Mouse (Mus musculus): ENCODE data around the gene Pigz. TPM values are rescaled to one million over a fixed set of nuclear protein-coding genes. Genes with fewer than 3 reads are reported as not detected.
"Not testable (repeated sequence)": the region's sequence is repeated elsewhere in the genome, so short reads cannot be mapped to it uniquely, and the experiment has no call there.

Pigz gene
- polyA plus RNA-seq, 1 experiment = 4.8 TPM

DNA sequence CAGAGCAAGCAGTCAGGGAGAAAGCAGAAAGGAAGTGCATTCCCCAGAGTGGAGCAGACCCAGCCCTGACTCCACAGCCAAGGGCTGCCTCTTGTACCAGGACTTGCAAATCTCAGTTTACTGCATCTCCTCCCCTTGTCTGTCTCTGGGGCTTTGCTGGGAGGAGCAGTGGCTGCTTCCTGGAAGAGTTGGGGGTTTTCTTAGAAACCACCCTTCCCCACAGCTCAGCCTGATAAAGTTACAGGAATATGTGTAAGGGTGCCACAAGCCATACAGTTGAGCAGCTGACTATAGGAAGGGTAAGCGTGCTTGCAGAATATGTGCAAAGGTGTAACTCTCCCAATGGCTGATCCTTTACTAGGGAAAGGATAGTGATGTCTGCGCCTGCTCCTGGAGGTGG is 6.9 kb downstream of the Pigz start:
- WGBS = 66% methylated on average over 2 of the region's 2 CpGs
- no peak for TF ChIP-seq CTCF (IDR thresholded peaks at IDR 0.05; ENCODE audit: insufficient read depth, low read length)
- no peak for TF ChIP-seq POLR2A (IDR thresholded peaks at IDR 0.05; ENCODE audit: borderline replicate concordance, extremely low read depth, low read depth, low read length)
- Histone ChIP-seq H3K4me3 (replicated peaks; ENCODE audit: extremely low read depth, low read depth, low read length) (no peak overlapping the region), H3K4me1 (ENCODE audit: control insufficient read depth, insufficient read depth, low read length) (0 out of 2 replicates have a peak, but pooled peaks cover 2% of the 10 kb centered on the region)
- DNase-seq = no peak

- Histone ChIP-seq H3K4me1 (ENCODE audit: control insufficient read depth, insufficient read depth, low read length) (peaks cover 7% of the 10 kb centered on the region; the same call in 1 of the 2 replicates), H3K4me3 (replicated peaks; ENCODE audit: extremely low read depth, low read depth, low read length) (no peak overlapping the region)
- no peak for TF ChIP-seq POLR2A (IDR thresholded peaks at IDR 0.05; ENCODE audit: borderline replicate concordance, extremely low read depth, low read depth, low read length)
- TF ChIP-seq CTCF (IDR thresholded peaks at IDR 0.05; ENCODE audit: insufficient read depth, low read length) = peak; percentile 69
- WGBS = 3% methylated on average over 10 of the region's 10 CpGs
- peak; percentile 67 for DNase-seq
Observed at GRCm38 (mm10) chr16:31943980-31944379, 10.3 kb downstream of the Pigz start.

- WGBS = 90% methylated on average over 12 of the region's 12 CpGs
- DNase-seq = no peak
- Histone ChIP-seq H3K4me3 (replicated peaks; ENCODE audit: extremely low read depth, low read depth, low read length) (no peak overlapping the region), H3K4me1 (ENCODE audit: control insufficient read depth, insufficient read depth, low read length) (peaks cover 7% of the 10 kb centered on the region; the same call in 1 of the 2 replicates)
- TF ChIP-seq POLR2A (IDR thresholded peaks at IDR 0.05; ENCODE audit: borderline replicate concordance, extremely low read depth, low read depth, low read length) (no peak), CTCF (IDR thresholded peaks at IDR 0.05; ENCODE audit: insufficient read depth, low read length) (no peak)
Observed at GRCm38 (mm10) chr16:31944698-31945255, 11.1 kb downstream of the Pigz start.

GRCm38 (mm10) chr16:31945372-31945771 is 11.7 kb downstream of the Pigz start:
- no peak for DNase-seq
- TF ChIP-seq CTCF (IDR thresholded peaks at IDR 0.05; ENCODE audit: insufficient read depth, low read length) = no peak
- TF ChIP-seq POLR2A (IDR thresholded peaks at IDR 0.05; ENCODE audit: borderline replicate concordance, extremely low read depth, low read depth, low read length) = no peak
- H3K4me1 ChIP-seq (ENCODE audit: control insufficient read depth, insufficient read depth, low read length) = peaks cover 7% of the 10 kb centered on the region; the same call in 1 of the 2 replicates
- WGBS = 76% methylated on average over 6 of the region's 6 CpGs
- no peak overlapping the region for H3K4me3 ChIP-seq (replicated peaks; ENCODE audit: extremely low read depth, low read depth, low read length)

GRCm38 (mm10) chr16:31945986-31946385 is 12.3 kb downstream of the Pigz start:
- 81% methylated on average over 6 of the region's 6 CpGs for WGBS

GRCm38 (mm10) chr16:31947333-31947732 is 13.7 kb downstream of the Pigz start:
- no peak for DNase-seq
- peak overlapping the region; percentile 99 for H3K4me3 ChIP-seq (replicated peaks; ENCODE audit: extremely low read depth, low read depth, low read length)
- H3K4me1 ChIP-seq (ENCODE audit: control insufficient read depth, insufficient read depth, low read length) = peaks cover 7% of the 10 kb centered on the region; the same call in 1 of the 2 replicates
- TF ChIP-seq CTCF (IDR thresholded peaks at IDR 0.05; ENCODE audit: insufficient read depth, low read length) = no peak
- no peak for TF ChIP-seq POLR2A (IDR thresholded peaks at IDR 0.05; ENCODE audit: borderline replicate concordance, extremely low read depth, low read depth, low read length)
- 16% methylated on average over 8 of the region's 8 CpGs for WGBS

More at GRCm38 (mm10) chr16:31945986-31946385, 12.3 kb downstream of the Pigz start:
- H3K4me3 ChIP-seq (replicated peaks; ENCODE audit: extremely low read depth, low read depth, low read length); H3K4me1 ChIP-seq (ENCODE audit: control insufficient read depth, insufficient read depth, low read length); DNase-seq: not testable (repeated sequence)

DNA sequence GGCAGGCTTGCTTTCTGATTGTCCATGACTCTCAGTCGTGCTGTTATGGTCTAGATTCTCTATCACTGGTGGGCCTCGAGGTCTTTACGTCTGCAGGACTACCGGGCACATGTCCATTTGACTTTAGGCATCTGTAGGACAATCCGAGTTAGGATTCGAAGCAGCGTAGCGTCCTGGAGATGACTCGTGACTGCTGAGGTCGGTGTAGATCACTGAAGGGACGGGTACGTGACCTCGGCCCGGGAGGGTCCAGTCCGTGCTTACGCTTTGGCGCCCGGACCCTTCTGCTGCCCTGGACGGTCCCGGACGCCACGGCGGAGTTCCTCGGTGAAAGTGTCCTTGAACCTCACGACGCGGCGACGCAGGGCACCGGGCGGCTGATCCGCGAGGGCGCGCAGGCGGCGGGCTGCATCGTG is 14.3 kb downstream of the Pigz start:
- DNase-seq = no peak
- H3K4me3 ChIP-seq (replicated peaks; ENCODE audit: extremely low read depth, low read depth, low read length) = peak overlapping the region; percentile 99
- 2% methylated on average over 38 of the region's 38 CpGs for WGBS
- TF ChIP-seq POLR2A (IDR thresholded peaks at IDR 0.05; ENCODE audit: borderline replicate concordance, extremely low read depth, low read depth, low read length) (no peak), CTCF (IDR thresholded peaks at IDR 0.05; ENCODE audit: insufficient read depth, low read length) (no peak)
- H3K4me1 ChIP-seq (ENCODE audit: control insufficient read depth, insufficient read depth, low read length) = peaks cover 7% of the 10 kb centered on the region; the same call in 1 of the 2 replicates

DNA sequence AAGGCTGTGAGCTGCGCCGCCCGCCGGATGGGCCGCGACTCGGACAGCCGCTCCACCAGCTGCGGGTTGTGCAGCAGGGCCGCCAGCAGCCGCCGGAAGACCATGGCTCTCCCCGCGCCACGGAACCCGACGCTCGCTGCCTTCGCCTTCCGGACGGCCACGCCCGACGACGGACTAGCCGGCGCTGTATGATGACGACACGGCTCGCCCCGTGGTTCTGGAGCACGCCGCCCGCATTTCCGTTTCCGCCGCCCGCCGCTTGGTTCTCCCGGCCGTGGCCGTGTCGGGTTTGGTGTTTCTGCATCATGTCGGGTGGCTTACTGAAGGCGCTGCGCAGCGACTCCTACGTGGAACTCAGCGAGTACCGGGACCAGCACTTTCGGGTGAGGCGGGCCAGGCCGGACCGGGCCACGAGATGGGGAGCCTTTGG is 14.7 kb downstream of the Pigz start, which contains the start of the genes 0610012G03Rik and Ncbp2:
Gene 0610012G03Rik (minus strand): TSS at position 150 of the 430 bp plus-strand sequence.
Gene Ncbp2 (plus strand): TSS at position 169 of the 430 bp plus-strand sequence.
- DNase-seq = peak; percentile 97
- H3K4me1 ChIP-seq (ENCODE audit: control insufficient read depth, insufficient read depth, low read length) = peaks cover 7% of the 10 kb centered on the region; the same call in 1 of the 2 replicates
- peak; percentile 76 for TF ChIP-seq POLR2A (IDR thresholded peaks at IDR 0.05; ENCODE audit: borderline replicate concordance, extremely low read depth, low read depth, low read length)
- TF ChIP-seq CTCF (IDR thresholded peaks at IDR 0.05; ENCODE audit: insufficient read depth, low read length) = no peak
- peak within 1 kb of the TSS; percentile 99 for H3K4me3 ChIP-seq (replicated peaks; ENCODE audit: extremely low read depth, low read depth, low read length)
- under 1% methylated on average over 55 of the region's 55 CpGs for WGBS

DNA sequence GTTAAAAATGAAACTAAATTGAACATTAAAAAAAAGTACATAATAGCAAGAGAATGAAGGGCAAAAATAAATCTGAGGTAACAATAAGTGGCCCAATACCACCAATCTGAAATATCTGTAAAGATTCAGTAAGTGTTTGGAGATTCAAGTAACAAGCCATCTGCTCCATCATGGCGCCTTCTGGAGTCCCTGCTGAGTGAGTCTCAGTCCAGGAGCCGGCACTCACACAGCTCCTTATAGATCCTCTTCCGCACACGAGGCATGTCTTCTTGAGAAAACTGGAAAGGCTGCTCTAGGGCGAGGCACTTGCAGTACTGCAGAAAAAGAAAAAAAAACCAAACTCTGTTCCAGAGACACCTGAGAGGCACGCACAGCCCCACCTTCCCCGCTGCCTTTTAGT is 29.6 kb downstream of the Pigz start:
- Histone ChIP-seq H3K4me3 (replicated peaks; ENCODE audit: extremely low read depth, low read depth, low read length) (no peak overlapping the region), H3K4me1 (ENCODE audit: control insufficient read depth, insufficient read depth, low read length) (no peaks in the 10 kb centered on the region)
- TF ChIP-seq POLR2A (IDR thresholded peaks at IDR 0.05; ENCODE audit: borderline replicate concordance, extremely low read depth, low read depth, low read length) (no peak), CTCF (IDR thresholded peaks at IDR 0.05; ENCODE audit: insufficient read depth, low read length) (no peak)
- WGBS = 85% methylated on average over 7 of the region's 7 CpGs
- DNase-seq = no peak

DNA sequence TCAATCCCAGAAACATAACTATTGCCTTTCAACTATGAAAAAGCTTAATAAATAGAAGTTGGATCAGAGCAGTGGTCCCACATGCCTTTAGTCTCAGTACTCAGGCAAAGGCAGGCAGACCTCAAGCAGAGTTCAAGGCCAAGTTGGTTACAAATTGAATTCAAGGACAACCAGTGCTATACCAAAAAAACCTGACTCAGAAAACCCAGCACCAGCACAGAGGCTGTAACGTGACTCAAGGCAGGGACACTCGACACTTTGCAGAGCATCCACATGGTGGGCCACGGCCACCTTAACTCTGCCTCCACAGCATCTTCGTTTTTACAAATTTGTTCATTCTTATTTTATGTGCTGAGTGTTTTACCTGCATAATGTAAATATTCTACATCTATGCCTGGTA is 41.6 kb downstream of the Pigz start:
- no peak for DNase-seq
- no peaks in the 10 kb centered on the region for H3K4me1 ChIP-seq (ENCODE audit: control insufficient read depth, insufficient read depth, low read length)
- TF ChIP-seq CTCF (IDR thresholded peaks at IDR 0.05; ENCODE audit: insufficient read depth, low read length) (no peak), POLR2A (IDR thresholded peaks at IDR 0.05; ENCODE audit: borderline replicate concordance, extremely low read depth, low read depth, low read length) (no peak)
- 90% methylated on average over 4 of the region's 4 CpGs for WGBS
- no peak overlapping the region for H3K4me3 ChIP-seq (replicated peaks; ENCODE audit: extremely low read depth, low read depth, low read length)

Measured in lung, adult 2 months (tissue).